Mouse (Mus musculus) neural tube, embryonic 11.5 days (tissue): ENCODE data around the gene Ctnnd2. TPM values are rescaled to one million over a fixed set of nuclear protein-coding genes. Genes with fewer than 3 reads are reported as not detected.

Experiments used
- ATAC-seq: fragments of 200-750 bp; cut with Nextera tagmentation; 2 replicates; pipeline ENCODE4 v1.8.0; 2017; ENCODE audit warnings: moderate number of reproducible peaks, mild to moderate bottlenecking, moderate TSS enrichment, moderate library complexity; ENCODE audit not compliant: insufficient read depth, low FRiP score, low TSS enrichment
- DNase-seq: peaks from one replicate; pipeline ENCODE4 v3.0.0-alpha.2; 2015; ENCODE audit warnings: low spot score
- H3K27ac ChIP-seq: fragments of 300-500 bp; sonication (generic); 2 replicates; pipeline ENCODE4 v1.5.1; 2014; ENCODE audit warnings: low read depth, mild to moderate bottlenecking, low read length
- H3K27me3 ChIP-seq: fragments of 300-500 bp; sonication (generic); 2 replicates; pipeline ENCODE4 v1.6.1; 2014; ENCODE audit warnings: mild to moderate bottlenecking, low read length, mixed read lengths; ENCODE audit not compliant: control insufficient read depth, insufficient read depth
- H3K36me3 ChIP-seq: fragments of 300-500 bp; sonication (generic); 2 replicates; pipeline ENCODE4 v1.6.1; 2014; ENCODE audit warnings: mild to moderate bottlenecking, low read length, moderate library complexity, mixed read lengths; ENCODE audit not compliant: control insufficient read depth, insufficient read depth
- H3K4me1 ChIP-seq: fragments of 300-500 bp; sonication (generic); 2 replicates; pipeline ENCODE4 v1.6.1; 2014; ENCODE audit warnings: low read length, mixed read lengths; ENCODE audit not compliant: control insufficient read depth, insufficient read depth
- H3K4me2 ChIP-seq: fragments of 300-500 bp; sonication (generic); 2 replicates; pipeline ENCODE4 v1.6.1; 2014; ENCODE audit warnings: low read depth, mild to moderate bottlenecking, moderate library complexity
- H3K4me3 ChIP-seq: fragments of 300-500 bp; sonication (generic); 2 replicates; pipeline ENCODE4 v1.5.1; 2014; ENCODE audit warnings: low read depth, low read length
- H3K9ac ChIP-seq: fragments of 300-500 bp; sonication (generic); 2 replicates; pipeline ENCODE4 v1.6.1; 2014; ENCODE audit warnings: mild to moderate bottlenecking, low read length
- H3K9me3 ChIP-seq: fragments of 300-500 bp; sonication (generic); 2 replicates; pipeline ENCODE4 v1.6.1; 2016; ENCODE audit warnings: low read length; ENCODE audit not compliant: control insufficient read depth
- WGBS: fragments of 180-500 bp; shearing (Covaris S2); extraction: QIAGEN DNeasy Blood & Tissue Kit; methylation state at CpG from one replicate; pipeline ENCODE4 v1.1.7; 2014; 5-methylcytosine and 5-hydroxymethylcytosine counted together
- polyA plus RNA-seq: library from polyadenylated mRNA; unstranded; fragments of >200 nt; fragmentation: Nextera tagmentation; extraction: Ambion mirVana; gene quantifications from 2 replicates; pipeline ENCODE4 v1.2.1, GENCODE M21; 2014

The Ctnnd2 gene
- polyA plus RNA-seq, 1 experiment from 2014 or later, result 24.0 TPM

- Histone ChIP-seq H3K27me3 (no peaks in the 10 kb centered on the region), H3K9me3 (no peaks in the 10 kb centered on the region), H3K27ac (no peak overlapping the region), H3K9ac (no peak overlapping the region), H3K36me3 (no peaks in the 10 kb centered on the region), H3K4me2 (no peak overlapping the region), H3K4me3 (no peak overlapping the region), H3K4me1 (no peaks in the 10 kb centered on the region)
- ATAC-seq (no peak), DNase-seq (no peak)
- 82% methylated on average over 8 of the region's 8 CpGs for WGBS
Observed at GRCm38 (mm10) chr15:31004976-31005375, 832.6 kb downstream of the Ctnnd2 start.

- Histone ChIP-seq H3K9ac (no peak overlapping the region), H3K4me2 (no peak overlapping the region), H3K4me1 (no peaks in the 10 kb centered on the region), H3K36me3 (no peaks in the 10 kb centered on the region), H3K27ac (no peak overlapping the region), H3K9me3 (no peaks in the 10 kb centered on the region), H3K27me3 (no peaks in the 10 kb centered on the region), H3K4me3 (no peak overlapping the region)
- WGBS, result 83% methylated on average over 8 of the region's 8 CpGs
- ATAC-seq (no peak), DNase-seq (no peak)
Observed at GRCm38 (mm10) chr15:31006050-31006824, 833.8 kb downstream of the Ctnnd2 start.

- DNase-seq (no peak), ATAC-seq (no peak)
- Histone ChIP-seq H3K27ac (no peak overlapping the region), H3K36me3 (no peaks in the 10 kb centered on the region), H3K4me2 (no peak overlapping the region), H3K9ac (no peak overlapping the region), H3K9me3 (no peaks in the 10 kb centered on the region), H3K4me3 (no peak overlapping the region), H3K27me3 (no peaks in the 10 kb centered on the region), H3K4me1 (no peaks in the 10 kb centered on the region)
- WGBS, result 92% methylated on average over 8 of the region's 8 CpGs
Observed at GRCm38 (mm10) chr15:31006825-31007157, 834.4 kb downstream of the Ctnnd2 start.

- no peak overlapping the region for H3K27ac ChIP-seq
- no peak overlapping the region for H3K4me2 ChIP-seq
- ATAC-seq (no peak), DNase-seq (no peak)
- no peaks in the 10 kb centered on the region for H3K27me3 ChIP-seq
- no peak overlapping the region for H3K4me3 ChIP-seq
- WGBS, result 79% methylated on average over 6 of the region's 6 CpGs
- no peak overlapping the region for H3K9ac ChIP-seq
- no peaks in the 10 kb centered on the region for H3K36me3 ChIP-seq
- no peaks in the 10 kb centered on the region for H3K4me1 ChIP-seq
- H3K9me3 ChIP-seq, result no peaks in the 10 kb centered on the region
Observed at GRCm38 (mm10) chr15:31008594-31008993, 836.2 kb downstream of the Ctnnd2 start.

GRCm38 (mm10) chr15:31020769-31021168 lies 848.4 kb downstream of the Ctnnd2 start:
- Histone ChIP-seq H3K27ac (no peak overlapping the region), H3K4me1 (no peaks in the 10 kb centered on the region), H3K4me2 (no peak overlapping the region), H3K9ac (no peak overlapping the region), H3K4me3 (no peak overlapping the region), H3K9me3 (no peaks in the 10 kb centered on the region), H3K36me3 (no peaks in the 10 kb centered on the region), H3K27me3 (no peaks in the 10 kb centered on the region)
- DNase-seq, result no peak
- WGBS, result 78% methylated on average over 2 of the region's 2 CpGs
- no peak for ATAC-seq

- Histone ChIP-seq H3K9ac (no peak overlapping the region), H3K27ac (no peak overlapping the region), H3K27me3 (no peaks in the 10 kb centered on the region), H3K9me3 (no peaks in the 10 kb centered on the region), H3K4me2 (no peak overlapping the region), H3K36me3 (no peaks in the 10 kb centered on the region), H3K4me3 (no peak overlapping the region), H3K4me1 (no peaks in the 10 kb centered on the region)
- DNase-seq (no peak), ATAC-seq (no peak)
- WGBS, result 36% methylated on average over 1 of the region's 1 CpGs
Observed at GRCm38 (mm10) chr15:31022012-31022411, 849.6 kb downstream of the Ctnnd2 start.

- WGBS, result 94% methylated on average over 3 of the region's 3 CpGs
- Histone ChIP-seq H3K4me2 (no peak overlapping the region), H3K4me3 (no peak overlapping the region), H3K27ac (no peak overlapping the region), H3K27me3 (no peaks in the 10 kb centered on the region), H3K9me3 (no peaks in the 10 kb centered on the region), H3K36me3 (no peaks in the 10 kb centered on the region), H3K9ac (no peak overlapping the region), H3K4me1 (no peaks in the 10 kb centered on the region)
- ATAC-seq, result no peak
- DNase-seq, result no peak
Observed at GRCm38 (mm10) chr15:31022497-31022896, 850.1 kb downstream of the Ctnnd2 start.

GRCm38 (mm10) chr15:31023766-31024165 lies 851.4 kb downstream of the Ctnnd2 start:
- 85% methylated on average over 5 of the region's 5 CpGs for WGBS
- H3K27me3 ChIP-seq, result no peaks in the 10 kb centered on the region
- H3K36me3 ChIP-seq, result no peaks in the 10 kb centered on the region
- ATAC-seq (no peak), DNase-seq (no peak)
- no peak overlapping the region for H3K9ac ChIP-seq
- H3K4me1 ChIP-seq, result no peaks in the 10 kb centered on the region
- no peak overlapping the region for H3K27ac ChIP-seq
- no peak overlapping the region for H3K4me2 ChIP-seq
- no peaks in the 10 kb centered on the region for H3K9me3 ChIP-seq
- no peak overlapping the region for H3K4me3 ChIP-seq

GRCm38 (mm10) chr15:31027448-31028230 lies 855.2 kb downstream of the Ctnnd2 start:
- no peaks in the 10 kb centered on the region for H3K4me1 ChIP-seq
- H3K27ac ChIP-seq, result no peak overlapping the region
- DNase-seq (no peak), ATAC-seq (no peak)
- no peak overlapping the region for H3K4me3 ChIP-seq
- H3K36me3 ChIP-seq, result no peaks in the 10 kb centered on the region
- no peak overlapping the region for H3K4me2 ChIP-seq
- WGBS, result 89% methylated on average over 26 of the region's 26 CpGs
- no peaks in the 10 kb centered on the region for H3K9me3 ChIP-seq
- H3K9ac ChIP-seq, result no peak overlapping the region
- H3K27me3 ChIP-seq, result no peaks in the 10 kb centered on the region
